Mouse (Mus musculus) gastrocnemius, postnatal 14 days (tissue): ENCODE measurements at regions not wholly inside any gene's neighbourhood (a gene's known extent, or its start where the extent isn't known, plus 50 kb on each side); places are given as distances from the start of the nearest gene placed in this dataset.

Experiments used
- DNase-seq: peaks from one replicate; pipeline ENCODE4 v3.0.0; 2021; ENCODE audit warnings: mixed read lengths
- intact Hi-C: fragments of 180-260 bp; cut with DNase I; formaldehyde crosslinking; loops from one replicate; pipeline ENCODE4 v1.15.1; 2025; ENCODE audit warnings: low total_unique reads

GRCm38 (mm10) chr1:137929764-137930163, 245.7 kb downstream of the Ptprc start:
- peak; percentile 8 for DNase-seq
- intact Hi-C loops: no loop called here

- DNase-seq: peak; percentile 43
- intact Hi-C loops: no loop called here
Observed at GRCm38 (mm10) chr1:137928522-137928921, 247.0 kb downstream of the Ptprc start.

GRCm38 (mm10) chr1:137927953-137928352, 247.6 kb downstream of the Ptprc start:
- intact Hi-C loops: no loop called here

GRCm38 (mm10) chr1:137926326-137926725, 249.2 kb downstream of the Ptprc start:
- DNase-seq: no peak
- intact Hi-C loops: no loop called here

More at GRCm38 (mm10) chr1:137927953-137928352, 247.6 kb downstream of the Ptprc start:
- peak; percentile 64 for DNase-seq

- intact Hi-C loops: no loop called here
- DNase-seq: no peak
Observed at GRCm38 (mm10) chr1:137924156-137924555, 251.4 kb downstream of the Ptprc start.

GRCm38 (mm10) chr1:137923705-137924104, 251.8 kb downstream of the Ptprc start:
- no peak for DNase-seq
- intact Hi-C loops: loop anchor here (2.0 kb wide), 1 partner anchor 23 kb away; no protein-coding TSS in a partner anchor

GRCm38 (mm10) chr1:137922769-137923168, 252.7 kb downstream of the Ptprc start:
- DNase-seq: no peak
- intact Hi-C loops: loop anchor here (2.0 kb wide), 1 partner anchor 22 kb away; no protein-coding TSS in a partner anchor

GRCm38 (mm10) chr1:137921592-137921991, 253.9 kb downstream of the Ptprc start:
- no peak for DNase-seq
- intact Hi-C loops: no loop called here

GRCm38 (mm10) chr1:137919739-137920563, 255.6 kb downstream of the Ptprc start:
- intact Hi-C loops: no loop called here
- no peak for DNase-seq

GRCm38 (mm10) chr1:137917449-137917848, 258.1 kb downstream of the Ptprc start:
- intact Hi-C loops: no loop called here
- DNase-seq: no peak

GRCm38 (mm10) chr1:137906883-137907282, 268.6 kb downstream of the Ptprc start:
- intact Hi-C loops: no loop called here

GRCm38 (mm10) chr1:137906477-137906876, 269.0 kb downstream of the Ptprc start:
- intact Hi-C loops: no loop called here
- no peak for DNase-seq

More at GRCm38 (mm10) chr1:137906883-137907282, 268.6 kb downstream of the Ptprc start:
- no peak for DNase-seq

- DNase-seq: no peak
- intact Hi-C loops: no loop called here
Observed at GRCm38 (mm10) chr1:137905566-137905965, 269.9 kb downstream of the Ptprc start.

- no peak for DNase-seq
- intact Hi-C loops: no loop called here
Observed at GRCm38 (mm10) chr1:137903351-137903750, 272.2 kb downstream of the Ptprc start.

- no peak for DNase-seq
- intact Hi-C loops: no loop called here
Observed at GRCm38 (mm10) chr1:137902859-137903258, 272.6 kb downstream of the Ptprc start.

GRCm38 (mm10) chr1:137901996-137902395, 273.5 kb downstream of the Ptprc start:
- DNase-seq: no peak
- intact Hi-C loops: loop anchor here (2.0 kb wide), 1 partner anchor 21 kb away; no protein-coding TSS in a partner anchor

- no peak for DNase-seq
- intact Hi-C loops: loop anchor here (2.0 kb wide), 1 partner anchor 22 kb away; no protein-coding TSS in a partner anchor
Observed at GRCm38 (mm10) chr1:137901211-137901610, 274.3 kb downstream of the Ptprc start.

- intact Hi-C loops: loop anchor here (2.0 kb wide), 1 partner anchor 22 kb away; no protein-coding TSS in a partner anchor
- no peak for DNase-seq
Observed at GRCm38 (mm10) chr1:137900621-137901071, 274.9 kb downstream of the Ptprc start.

- intact Hi-C loops: loop anchor here (2.0 kb wide), 1 partner anchor 23 kb away; no protein-coding TSS in a partner anchor
- peak; percentile 18 for DNase-seq
Observed at GRCm38 (mm10) chr1:137899916-137900601, 275.4 kb downstream of the Ptprc start.

- no peak for DNase-seq
- intact Hi-C loops: no loop called here
Observed at GRCm38 (mm10) chr1:137899305-137899704, 276.2 kb downstream of the Ptprc start.
